In the genomic region with DNA sequence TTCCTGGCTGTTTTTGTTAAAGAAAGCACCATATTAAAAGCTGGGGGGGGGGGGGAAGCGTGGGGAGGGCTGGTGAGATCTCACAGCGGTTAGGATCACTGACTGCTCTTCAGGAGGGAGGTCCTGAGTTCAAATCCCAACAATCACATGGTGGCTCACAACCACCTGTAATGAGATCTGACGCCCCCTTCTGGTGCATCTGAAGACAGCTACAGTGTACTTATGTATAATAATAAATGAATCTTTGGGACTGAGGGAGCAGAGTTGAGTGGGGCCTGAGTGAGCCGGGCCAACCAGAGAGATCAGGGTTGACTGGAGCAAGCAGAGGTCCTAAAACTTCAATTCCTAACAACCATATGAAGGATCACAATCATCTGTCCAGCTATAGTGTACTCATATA, we compare ENCODE assay signal across 17 mouse cellular contexts.
"Had no signal": no experiment of that assay in that cellular context is flagged by ENCODE, and none has a peak within 500 bp of the region (broad histone marks: within the 10 kb centered on the region; RNA-seq: fewer than 3 reads in every experiment).

No protein-coding gene starts in this region.

- H3K4me1 ChIP-seq: liver, embryonic 13.5 days had no signal

- DNase-seq: kidney, adult 11 months; kidney, adult 9 months; kidney, postnatal 36 days; liver, embryonic 13.5 days; lung, adult 2 months; lung, postnatal 10 days; retina, postnatal 1 day; right cerebral cortex, postnatal 4 days; thymus, postnatal 4 days had no signal

- H3K27me3 ChIP-seq: liver, embryonic 13.5 days; midbrain, embryonic 12.5 days; neural tube, embryonic 13.5 days; stomach, embryonic 15.5 days had no signal

- H3K36me3 ChIP-seq: limb, embryonic 10.5 days; liver, embryonic 13.5 days; midbrain, embryonic 12.5 days; neural tube, embryonic 13.5 days; stomach, embryonic 15.5 days had no signal

- H3K4me2 ChIP-seq: liver, embryonic 13.5 days; midbrain, embryonic 12.5 days; neural tube, embryonic 13.5 days; stomach, embryonic 15.5 days had no signal

- H3K9me3 ChIP-seq: limb, embryonic 10.5 days; liver, embryonic 13.5 days; midbrain, embryonic 12.5 days; neural tube, embryonic 13.5 days; stomach, embryonic 15.5 days had no signal

- H3K27ac ChIP-seq: kidney, postnatal 0 days; limb, embryonic 10.5 days; liver, embryonic 13.5 days; macrophage; midbrain, embryonic 12.5 days; neural tube, embryonic 13.5 days; stomach, embryonic 15.5 days had no signal

- H3K9ac ChIP-seq: liver, embryonic 13.5 days; midbrain, embryonic 12.5 days; neural tube, embryonic 13.5 days; stomach, embryonic 15.5 days had no signal

- ATAC-seq: midbrain, embryonic 16.5 days had no signal

- H3K4me3 ChIP-seq: limb, embryonic 10.5 days; liver, embryonic 13.5 days; megakaryocyte, embryonic 14.5 days; midbrain, embryonic 12.5 days; neural tube, embryonic 13.5 days; stomach, embryonic 15.5 days had no signal
